Mouse (Mus musculus) kidney, postnatal 14 days (tissue): ENCODE data around the gene Pip4k2c.
"Not testable (repeated sequence)": the region's sequence is repeated elsewhere in the genome, so short reads cannot be mapped to it uniquely, and the experiment has no call there.

Experiments used
- DNase-seq: peaks from one replicate; pipeline ENCODE4 v3.0.0; 2022; ENCODE audit warnings: mixed read lengths

Pip4k2c gene

DNA sequence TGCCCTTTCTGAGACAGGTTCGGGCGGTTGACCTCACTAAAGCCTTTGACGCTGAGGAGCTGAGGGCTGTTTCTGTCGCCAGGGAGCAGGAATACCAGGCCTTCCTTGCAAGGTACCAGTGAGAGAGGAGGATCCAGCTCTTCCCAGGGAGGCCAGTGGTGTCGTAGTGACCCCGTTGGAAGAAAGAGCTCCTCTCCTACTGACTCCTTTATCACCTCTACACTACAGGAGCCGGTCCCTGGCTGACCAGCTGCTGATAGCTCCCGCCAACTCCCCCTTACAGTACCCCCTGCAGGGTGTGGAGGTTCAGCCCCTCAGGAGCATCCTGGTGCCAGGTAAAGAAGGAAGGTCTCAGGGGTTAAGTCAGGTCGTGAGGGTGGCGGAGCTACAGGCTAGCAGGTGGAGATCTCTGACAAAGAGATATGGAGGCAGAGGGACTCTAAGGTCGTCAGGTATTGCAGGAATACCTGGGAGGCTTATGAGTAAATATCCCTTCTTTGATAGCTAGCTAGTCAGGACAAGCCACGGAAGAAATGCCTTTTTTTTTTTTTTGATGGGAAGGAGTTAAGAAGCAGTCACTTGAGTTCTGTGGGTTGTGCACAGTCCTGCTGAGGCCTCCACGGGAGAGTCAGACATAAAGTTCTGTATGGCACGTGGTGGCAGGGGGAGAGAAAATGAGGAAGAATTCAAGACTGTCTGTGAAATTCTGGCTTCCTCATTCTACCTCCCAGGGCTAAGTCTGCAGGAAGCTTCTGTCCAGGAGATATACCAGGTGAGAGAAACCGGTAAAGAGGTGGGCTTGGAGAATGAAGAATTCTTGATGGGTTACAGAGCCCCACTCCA is 44.4 kb downstream of the Pip4k2c start:
- DNase-seq, result no peak

DNA sequence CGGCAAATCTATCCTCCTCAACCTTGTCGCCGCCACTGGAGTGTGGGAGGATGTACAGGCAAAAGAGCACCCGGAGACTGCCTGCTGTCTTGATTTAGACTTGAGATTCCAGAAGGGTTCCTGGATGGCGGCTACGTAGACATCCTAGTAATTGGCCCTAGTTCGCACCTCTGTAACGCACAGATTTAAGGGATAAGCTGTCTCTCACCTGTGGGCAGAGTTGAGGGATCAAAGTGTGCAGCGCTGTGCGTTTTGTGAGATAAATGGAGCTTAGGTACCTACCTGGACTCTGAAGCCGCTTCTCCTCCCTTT is 45.0 kb downstream of the Pip4k2c start:
- DNase-seq, result no peak

DNA sequence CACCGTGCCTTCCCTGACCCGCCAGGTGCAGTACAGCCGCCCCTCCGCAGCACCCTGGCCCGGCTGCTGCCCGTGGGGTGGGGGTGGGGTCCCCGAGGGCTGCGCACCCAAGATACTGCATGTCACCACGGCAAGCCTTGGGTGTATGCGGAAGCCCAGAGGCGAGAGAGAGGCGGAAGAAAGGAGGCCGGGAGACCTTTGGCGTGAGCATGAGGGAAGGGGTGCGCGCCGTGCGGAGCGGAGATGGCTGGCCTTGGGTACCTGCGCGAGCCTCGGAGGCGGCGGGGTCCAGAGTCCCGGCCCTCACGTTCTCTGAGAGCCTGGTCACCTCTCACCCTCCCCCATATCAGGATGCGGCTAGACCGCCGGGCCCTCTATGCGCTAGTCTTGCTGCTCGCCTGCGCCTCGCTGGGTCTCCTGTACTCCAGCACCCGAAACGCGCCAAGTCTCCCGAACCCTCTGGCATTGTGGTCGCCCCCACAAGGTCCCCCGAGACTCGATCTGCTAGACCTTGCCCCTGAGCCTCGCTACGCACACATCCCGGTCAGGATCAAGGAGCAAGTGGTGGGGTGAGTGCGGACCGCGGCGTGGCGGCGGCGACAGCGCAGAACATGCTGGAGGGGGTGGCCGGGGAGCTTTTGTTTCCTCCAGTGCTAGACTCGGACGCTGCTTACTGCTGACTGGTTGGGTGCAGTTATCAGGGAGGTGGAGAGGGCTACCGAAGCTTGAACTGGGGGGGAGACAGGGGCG is 45.6 kb downstream of the Pip4k2c start:
- no peak for DNase-seq

DNA sequence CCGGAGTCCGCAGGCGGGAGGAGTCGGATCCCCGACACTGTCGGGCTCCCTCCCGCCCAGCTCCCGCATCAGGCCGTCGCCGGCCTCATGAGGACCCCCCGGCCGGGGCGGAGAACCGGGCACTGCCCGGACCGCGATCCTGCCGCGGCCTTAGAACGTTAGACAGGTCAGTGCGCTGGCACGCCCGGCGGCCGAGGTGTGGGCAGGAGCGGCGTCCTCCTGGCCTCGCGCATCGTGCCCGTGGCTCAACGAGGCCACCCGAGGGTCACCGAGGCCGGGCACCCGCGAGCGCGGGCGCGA is 46.1 kb downstream of the Pip4k2c start:
- no peak for DNase-seq

DNA sequence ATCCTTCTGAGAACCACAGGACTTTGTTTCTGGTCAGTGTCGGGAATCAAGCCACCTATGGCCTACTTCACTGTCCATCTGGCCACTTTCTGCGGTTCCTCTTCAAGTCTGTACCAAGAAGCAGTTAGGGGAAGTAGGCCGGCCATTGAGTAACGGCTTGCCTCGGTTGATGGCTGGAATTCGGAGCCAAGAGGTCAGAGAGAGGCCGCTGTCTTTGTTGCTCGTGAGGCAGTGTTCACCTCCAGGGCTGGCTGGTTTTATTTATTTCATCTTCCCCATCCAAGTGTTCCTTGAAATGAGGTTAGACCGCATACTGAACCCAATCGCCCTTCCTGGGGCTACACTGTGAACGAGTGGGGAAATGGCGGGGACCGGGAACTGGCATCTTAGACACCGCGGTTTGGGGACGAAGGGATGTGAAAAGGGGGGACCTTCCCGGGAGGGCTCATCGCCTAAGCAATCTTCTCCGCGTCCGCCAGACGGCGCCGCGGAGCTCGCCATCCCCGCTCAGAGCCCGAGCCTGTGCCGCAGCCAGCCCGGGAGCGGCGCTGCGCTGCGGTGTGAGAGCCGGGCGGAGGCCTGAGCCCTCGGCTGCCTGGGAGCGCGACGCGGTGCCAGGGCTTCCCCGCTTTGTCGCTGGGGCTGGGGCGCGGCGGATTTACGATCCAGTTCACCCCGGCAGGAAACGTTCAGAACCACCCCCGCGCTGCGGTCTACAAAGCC is 46.6 kb downstream of the Pip4k2c start, which contains the start of gene B4galnt1:
B4galnt1 (plus strand) TSS at position 595 of the 723 bp plus-strand sequence.
- peak; percentile 79 for DNase-seq

DNA sequence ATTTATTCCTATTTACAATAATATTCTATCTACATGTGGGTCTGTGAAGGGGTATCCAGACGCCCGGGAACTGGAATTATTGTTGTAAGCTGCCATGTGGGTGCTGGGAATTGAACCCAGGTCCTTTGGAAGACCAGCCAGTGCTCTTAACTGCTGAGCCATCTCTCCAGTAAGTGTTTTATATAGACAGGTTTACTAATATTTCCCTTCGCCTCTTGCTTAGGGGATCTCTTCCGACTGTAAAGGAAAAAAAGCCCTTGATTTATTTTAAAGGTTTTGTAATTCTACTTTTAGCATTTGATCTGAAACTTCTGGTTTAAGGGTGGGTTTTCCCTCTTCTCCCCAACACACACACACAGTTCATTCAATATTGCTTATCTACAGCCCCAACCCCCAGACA is 47.2 kb downstream of the Pip4k2c start:
- no peak for DNase-seq

DNA sequence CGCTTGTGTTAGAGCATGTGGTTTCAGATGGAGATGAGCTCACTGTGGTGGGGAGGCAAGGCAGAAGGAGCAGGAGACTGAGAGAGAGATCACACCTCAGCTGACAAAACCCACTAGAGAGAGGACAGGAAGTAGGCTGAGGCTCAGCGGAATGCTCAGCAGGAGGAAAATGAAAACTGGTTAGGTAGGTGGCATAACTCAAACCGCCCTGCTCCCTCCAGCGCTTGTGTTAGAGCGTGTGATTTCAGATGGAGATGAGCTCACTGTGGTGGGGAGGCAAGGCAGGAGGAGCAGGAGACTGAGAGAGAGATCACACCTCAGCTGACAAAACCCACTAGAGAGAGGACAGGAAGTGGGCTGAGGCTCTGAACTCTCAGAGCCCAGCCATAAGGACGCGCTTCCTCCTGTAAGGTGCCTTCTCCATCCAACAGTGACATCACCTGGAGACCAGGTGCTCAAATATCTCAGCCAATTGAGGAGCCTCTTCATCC is 48.6 kb downstream of the Pip4k2c start:
- not testable (repeated sequence) for DNase-seq

DNA sequence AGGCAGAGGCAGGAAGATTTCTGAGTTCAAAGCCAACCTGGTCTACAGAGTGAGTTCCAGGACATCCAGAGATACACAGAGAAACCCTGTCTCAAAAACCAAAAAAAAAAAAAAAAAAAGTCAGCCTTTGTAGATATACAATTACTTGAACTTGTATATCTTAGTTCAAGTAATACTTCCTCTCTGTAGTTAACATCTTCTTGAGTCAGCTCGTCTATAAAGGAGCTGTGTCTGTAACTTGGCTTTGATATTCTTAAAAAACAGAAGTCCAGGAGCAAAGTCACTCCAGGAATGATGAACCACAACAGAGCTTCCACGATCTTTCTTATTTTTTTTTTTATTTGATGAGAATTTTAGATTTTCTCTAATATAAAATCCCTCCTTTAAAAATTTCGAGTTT is 50.7 kb downstream of the Pip4k2c start:
- DNase-seq, result no peak

DNA sequence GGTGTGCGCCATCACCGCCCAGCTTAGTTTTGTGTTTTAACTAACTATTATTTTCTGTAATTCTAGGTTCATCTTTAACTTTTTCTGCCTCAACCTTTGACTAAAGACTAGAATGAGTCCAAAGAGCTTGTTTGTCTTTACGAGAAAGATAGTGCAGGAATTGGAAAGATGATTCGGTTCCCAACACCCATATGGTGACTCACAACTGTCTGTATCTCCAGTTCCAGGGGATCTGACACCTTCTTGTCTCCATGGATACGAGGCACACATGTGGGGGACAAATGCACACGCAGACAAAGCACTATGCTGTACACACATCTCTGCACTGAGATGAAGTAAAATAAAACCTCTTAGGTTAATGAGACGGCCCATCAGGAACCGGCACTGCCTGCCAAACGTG is 51.3 kb downstream of the Pip4k2c start:
- DNase-seq, result no peak

DNA sequence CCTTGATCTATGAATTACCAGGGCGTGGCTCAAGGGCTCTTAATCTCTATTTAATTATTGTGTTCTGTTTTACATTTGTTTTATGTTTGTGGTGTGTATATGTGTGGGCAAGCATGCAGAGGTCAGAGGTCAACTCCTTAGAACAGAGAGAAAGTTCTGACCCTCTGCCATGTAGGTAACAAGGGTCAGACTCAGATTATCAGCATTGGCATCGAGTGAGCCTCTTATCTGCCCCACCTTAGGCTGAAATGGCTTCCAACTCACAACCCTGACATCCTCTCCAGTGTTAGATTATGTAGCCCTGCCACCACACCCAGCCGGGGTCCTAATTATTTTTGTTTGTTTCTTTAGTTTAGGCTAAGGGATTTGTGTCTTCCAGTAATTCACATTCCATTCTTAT is 52.9 kb downstream of the Pip4k2c start:
- DNase-seq, result no peak

DNA sequence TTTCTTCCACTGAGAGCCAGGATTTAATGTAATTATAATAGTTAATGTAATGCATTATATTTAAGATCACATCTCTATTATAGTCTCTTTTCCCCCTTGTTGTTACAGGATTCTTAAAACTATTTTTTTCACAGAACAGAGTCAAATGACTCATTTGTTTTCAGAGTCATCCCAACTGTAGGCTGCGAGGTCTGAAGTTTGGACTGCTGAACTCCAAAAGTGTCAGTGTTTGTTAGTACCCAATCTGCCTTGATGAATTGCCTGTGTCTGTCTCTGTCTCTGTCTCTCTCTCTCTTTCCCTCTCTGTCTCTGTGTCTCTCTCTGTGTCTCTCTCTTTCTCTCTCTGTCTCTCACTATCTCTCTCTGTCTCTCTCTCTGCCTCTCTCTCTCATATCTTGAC is 54.9 kb downstream of the Pip4k2c start:
- DNase-seq, result no peak

DNA sequence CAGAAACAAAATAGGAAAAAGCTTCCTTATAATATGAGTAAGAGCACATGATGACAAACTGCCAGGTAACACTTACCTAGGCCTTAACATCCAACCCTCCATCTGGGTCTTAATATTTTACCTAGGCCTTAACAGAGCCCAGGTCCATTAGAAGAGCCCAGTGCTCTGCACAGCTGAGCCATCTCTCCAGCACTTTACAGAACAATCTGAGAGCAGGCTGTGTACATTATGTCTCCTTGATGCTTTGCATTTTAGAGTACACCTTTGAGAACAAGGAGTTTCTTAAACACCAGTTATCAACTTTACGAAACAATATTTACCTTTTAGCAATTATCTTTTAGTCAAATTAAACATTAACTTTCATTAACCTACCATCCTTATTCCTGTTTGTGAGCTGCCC is 55.3 kb downstream of the Pip4k2c start:
- DNase-seq, result no peak

DNA sequence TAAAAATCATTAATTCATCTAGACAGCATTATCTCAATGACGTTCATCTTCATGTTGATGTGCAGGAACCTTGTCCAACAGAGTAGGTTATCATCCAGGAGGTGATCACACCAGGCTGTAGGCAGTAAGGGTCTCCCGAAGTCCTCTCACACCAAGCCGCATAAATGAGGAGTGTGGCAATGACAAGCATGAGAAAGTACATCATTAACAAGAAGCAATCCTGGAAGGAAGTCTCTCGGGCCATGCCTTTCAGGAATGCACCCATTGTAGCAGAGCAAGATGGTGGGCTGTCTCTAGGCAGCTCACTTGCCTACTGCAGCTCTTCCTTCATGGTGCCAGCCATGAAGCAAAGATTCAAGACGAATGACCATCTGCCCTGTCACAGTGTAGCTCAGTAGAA is 56.7 kb downstream of the Pip4k2c start:
- DNase-seq, result no peak

DNA sequence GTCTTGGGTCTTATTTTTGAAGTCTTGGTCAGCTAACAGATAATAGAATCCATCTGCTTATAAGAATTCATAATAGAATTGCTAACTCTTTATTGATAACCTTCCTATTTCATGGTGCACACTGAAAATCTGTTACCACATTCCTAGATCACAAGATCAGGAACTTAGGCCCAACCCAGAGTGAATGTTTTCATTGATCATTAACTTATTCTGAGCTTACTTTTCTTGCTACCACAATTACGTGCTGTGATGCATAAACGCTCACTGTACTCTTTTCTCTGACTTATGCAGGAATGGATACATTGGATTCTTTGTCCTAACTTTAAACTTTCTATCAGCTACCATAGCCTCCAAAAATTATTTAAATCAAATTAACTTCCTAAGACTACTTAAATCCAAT is 57.1 kb downstream of the Pip4k2c start:
- DNase-seq, result peak; percentile 22

DNA sequence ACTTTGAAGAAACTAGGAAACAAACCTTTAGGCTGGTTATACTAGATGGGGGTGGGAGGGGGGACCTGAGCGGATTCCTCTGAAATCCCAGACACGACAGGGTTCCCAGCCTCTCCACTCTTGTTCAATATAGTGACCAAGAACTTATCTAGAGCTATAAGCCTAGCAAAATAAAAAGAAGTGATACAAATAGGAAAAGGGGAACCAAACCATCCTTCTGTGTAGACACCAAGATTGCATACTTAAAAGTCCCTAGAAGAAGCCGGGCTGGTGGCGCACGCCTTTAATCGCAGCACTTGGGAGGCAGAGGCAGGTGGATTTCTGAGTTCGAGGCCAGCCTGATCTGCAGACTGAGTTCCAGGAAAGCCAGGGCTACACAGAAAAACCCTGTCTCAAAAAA is 58.1 kb downstream of the Pip4k2c start:
- no peak for DNase-seq

DNA sequence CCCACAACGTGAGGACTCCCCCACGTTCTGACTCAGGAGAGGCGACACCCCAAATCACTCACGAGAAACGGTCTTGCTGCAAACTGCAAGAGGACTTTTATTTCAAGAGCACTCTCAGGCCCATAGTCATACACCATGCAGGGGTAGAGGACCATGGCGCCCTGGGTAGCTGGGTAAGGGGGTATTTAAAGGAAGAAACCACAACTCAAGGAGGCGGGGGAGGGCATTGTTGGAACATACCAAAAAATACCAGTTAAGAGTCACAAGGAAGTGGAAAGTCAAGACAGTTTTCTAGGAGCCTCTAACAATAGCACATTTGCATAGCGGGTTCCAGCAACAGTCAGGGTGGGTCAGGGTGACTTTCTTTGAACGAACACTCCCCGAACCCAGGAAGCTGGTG is 58.8 kb downstream of the Pip4k2c start:
- DNase-seq, result not testable (repeated sequence)

DNA sequence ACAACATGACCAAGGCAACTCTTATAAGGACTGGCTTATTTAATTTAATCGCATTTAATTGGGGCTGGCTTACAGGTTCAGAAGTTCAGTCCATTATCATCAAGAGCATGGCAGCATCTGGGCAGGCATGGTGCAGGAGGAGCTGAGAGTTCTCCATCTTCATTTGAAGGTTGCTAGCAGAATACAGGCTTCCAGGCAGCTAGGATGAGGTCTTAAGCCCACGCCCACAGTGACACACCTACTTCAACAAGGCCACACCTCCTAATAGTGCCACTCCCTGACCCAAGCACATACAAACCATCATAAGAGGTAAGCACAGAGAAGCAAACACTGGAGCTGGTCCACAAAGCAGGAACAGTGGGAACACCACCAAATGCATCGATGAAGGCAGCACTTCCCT is 60.2 kb downstream of the Pip4k2c start:
- DNase-seq, result not testable (repeated sequence)

DNA sequence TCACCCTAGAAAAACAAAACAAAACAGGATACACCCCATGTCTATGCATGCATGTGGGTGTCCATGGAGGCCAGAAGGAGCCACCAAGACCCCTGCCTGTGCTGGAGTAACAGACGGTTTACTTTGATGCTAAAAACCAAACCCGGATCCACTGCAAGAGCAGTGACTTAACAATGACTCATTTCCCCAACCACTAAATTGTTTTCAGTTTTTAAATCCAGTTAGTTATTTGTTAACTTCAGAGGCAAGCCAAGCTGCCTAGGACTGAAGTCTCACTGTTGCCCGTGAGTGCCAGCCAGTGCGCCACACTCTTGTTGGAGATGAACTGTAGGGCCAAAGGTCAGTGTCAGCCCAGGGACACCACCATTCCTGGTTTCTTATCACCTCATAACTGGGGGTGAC is 60.9 kb downstream of the Pip4k2c start:
- DNase-seq, result peak; percentile 70

DNA sequence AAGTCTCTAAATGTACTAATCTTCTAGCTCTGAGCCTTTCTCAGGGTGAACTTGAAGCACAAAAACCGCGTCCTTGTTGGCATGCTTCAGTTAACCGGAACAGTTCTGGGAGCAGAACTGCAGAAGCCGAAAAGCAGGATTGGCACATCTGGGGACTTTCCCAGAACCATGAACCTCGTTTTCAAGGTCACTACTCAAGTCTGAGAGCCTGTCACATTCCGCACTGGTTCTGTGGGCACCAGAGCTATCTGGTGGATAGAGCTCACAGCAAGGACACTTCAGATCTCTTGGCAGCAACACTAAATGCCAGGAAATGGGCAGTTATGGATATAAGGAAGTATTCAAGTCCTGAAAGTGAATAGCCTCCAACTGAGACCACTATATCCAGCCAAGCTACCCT is 64.2 kb downstream of the Pip4k2c start:
- peak; percentile 32 for DNase-seq
